Mouse (Mus musculus) embryonic stem cell, embryonic (primary cell): ENCODE measurements at regions not wholly inside any gene's neighbourhood (a gene's known extent, or its start where the extent isn't known, plus 50 kb on each side); places are given as distances from the start of the nearest gene placed in this dataset.

Experiments
- CTCF ChIA-PET, 4 experiments: fragments of 300-600 bp in 2 of 4; fragments of 350-600 bp in 2 of 4; sonication (Branson Sonifier 250); formaldehyde crosslinking; loops; one replicate each; lab custom pipeline; 2022; ENCODE audit warnings: inconsistent platforms in 2 of 4; lab: Charles Lee
- POLR2A ChIA-PET, 4 experiments: fragments of 300-600 bp in 2 of 4; fragments of 350-600 bp in 2 of 4; sonication (Branson Sonifier 250); formaldehyde crosslinking; loops; one replicate each; lab custom pipeline; 2022; ENCODE audit warnings: antibody characterized with exemption in 4 of 4, inconsistent platforms in 1 of 4; lab: Charles Lee

DNA sequence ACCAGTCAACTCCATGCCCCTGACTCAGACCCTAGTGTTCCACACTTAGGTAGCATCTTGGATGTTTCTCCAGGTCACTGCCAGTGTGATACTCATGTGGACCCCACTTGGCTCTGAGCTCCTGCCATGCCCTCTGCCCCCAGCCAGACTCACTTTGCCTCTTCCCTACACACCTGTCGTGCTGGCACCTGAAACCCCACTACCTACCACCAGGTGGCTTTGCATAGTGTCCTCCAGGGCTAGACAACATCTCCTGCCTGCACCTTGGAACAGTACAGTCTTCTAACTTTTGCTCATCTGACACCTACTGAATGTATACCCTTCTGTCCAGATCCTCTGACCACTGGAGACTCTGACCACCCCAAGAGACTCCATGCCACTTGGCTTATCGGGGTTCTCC, 80.6 kb downstream of the Fam53a start:
- ChIA-PET CTCF (interaction anchor here in 2 of 4 experiments (1.1 to 1.4 kb wide), 2 partner anchors 40 to 162 kb away, joined by 3 to 7 read pairs; no protein-coding TSS in a partner anchor), POLR2A (interaction anchor here in 1 of 4 experiments (0.6 kb wide), 1 partner anchor 103 kb away, joined by 3 read pairs; no protein-coding TSS in a partner anchor)

DNA sequence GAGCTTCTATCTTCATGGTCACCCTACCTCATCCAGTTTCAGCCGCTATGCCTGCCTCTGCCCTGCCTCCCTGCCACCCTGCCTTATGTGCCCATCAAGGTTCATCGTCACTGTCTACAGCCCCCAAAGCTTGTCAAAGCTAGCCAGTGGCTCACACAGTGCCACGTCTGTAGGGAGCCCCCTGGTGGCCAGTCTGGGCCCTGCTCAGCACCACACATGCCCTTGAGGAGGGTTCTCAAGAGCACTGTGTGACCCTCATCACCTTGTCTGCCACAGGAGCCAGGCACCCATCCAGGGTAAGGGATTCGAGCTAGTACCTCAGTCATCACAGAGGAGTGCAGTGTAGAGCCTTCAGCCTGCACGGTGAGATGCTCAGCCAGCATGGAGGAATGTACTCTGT, 86.1 kb downstream of the Fam53a start:
- POLR2A ChIA-PET = interaction anchor here (0.9 to 13.7 kb wide), 10 partner anchors 8 to 31 kb away, joined by 3 to 290 read pairs (median 4); no protein-coding TSS in a partner anchor
- CTCF ChIA-PET = interaction anchor here (0.6 to 3.7 kb wide), 28 partner anchors 8 to 408 kb away, joined by 3 to 23 read pairs (median 5); no protein-coding TSS in a partner anchor

DNA sequence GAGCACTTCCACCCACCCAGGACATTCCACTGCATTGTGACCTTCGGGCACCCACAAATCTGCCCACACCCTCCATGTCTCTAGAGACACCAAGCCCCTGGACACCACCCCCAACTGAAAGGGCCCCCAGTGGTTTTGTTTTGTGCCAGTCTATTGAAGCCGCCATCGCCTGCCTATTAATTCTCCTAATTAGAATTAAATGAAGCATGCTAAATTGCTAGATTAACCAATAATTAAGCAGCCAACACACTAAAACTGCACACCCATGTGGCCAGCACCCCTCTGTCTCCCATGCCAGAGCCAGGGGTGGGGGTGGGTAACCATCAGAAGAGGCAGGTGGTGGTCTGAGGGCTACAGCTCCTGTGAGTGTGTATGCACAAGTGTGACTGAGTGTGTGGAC, 86.8 kb downstream of the Fam53a start:
- CTCF ChIA-PET = interaction anchor here (0.6 to 3.7 kb wide), 28 partner anchors 7 to 407 kb away, joined by 3 to 23 read pairs (median 5); no protein-coding TSS in a partner anchor
- POLR2A ChIA-PET = interaction anchor here (0.9 to 13.7 kb wide), 13 partner anchors 7 to 109 kb away, joined by 3 to 290 read pairs (median 4); partner anchors contain the start of genes Fam53a (in 1 of the 4), Gm9903 (in 1 of the 4) and Nkx1-1 (in 1 of the 4)

DNA sequence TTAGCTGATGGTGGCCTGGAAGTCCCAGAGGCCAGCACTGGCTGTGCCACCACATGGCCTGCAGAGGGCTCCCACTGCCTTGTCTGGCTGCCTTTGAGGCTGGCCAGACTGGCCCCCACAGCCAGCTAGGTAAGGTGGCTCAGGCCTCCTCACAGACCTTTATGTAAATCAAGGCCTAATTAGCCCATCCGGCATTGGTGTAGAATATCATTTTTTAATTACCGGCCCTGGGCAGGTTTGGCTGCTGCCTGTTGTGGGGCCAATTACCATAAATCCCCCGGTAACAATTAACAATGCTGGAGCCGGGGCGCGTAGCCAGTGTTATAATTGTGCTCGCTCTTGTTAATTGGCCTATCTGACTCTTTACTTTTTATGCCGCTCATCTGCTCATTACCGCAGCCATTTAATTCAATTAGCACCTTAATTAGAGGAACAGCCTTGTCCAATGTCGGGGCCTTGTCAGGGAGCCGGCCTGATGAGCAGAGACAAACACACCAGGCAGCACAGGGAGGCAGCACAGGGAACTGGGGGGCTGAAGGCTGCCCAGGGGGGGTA, 87.4 kb downstream of the Fam53a start:
- CTCF ChIA-PET = interaction anchor here (0.5 to 3.7 kb wide), 19 partner anchors 8 to 661 kb away, joined by 3 to 23 read pairs (median 4); no protein-coding TSS in a partner anchor
- POLR2A ChIA-PET = interaction anchor here in 3 of 4 experiments (0.6 to 13.7 kb wide), 13 partner anchors 12 to 972 kb away, joined by 3 to 290 read pairs (median 4); partner anchors contain the start of genes Gm9903 (in 2 of the 3), Fam53a (in 1 of the 3), Nkx1-1 (in 1 of the 3) and Tnip2 (in 1 of the 3)

DNA sequence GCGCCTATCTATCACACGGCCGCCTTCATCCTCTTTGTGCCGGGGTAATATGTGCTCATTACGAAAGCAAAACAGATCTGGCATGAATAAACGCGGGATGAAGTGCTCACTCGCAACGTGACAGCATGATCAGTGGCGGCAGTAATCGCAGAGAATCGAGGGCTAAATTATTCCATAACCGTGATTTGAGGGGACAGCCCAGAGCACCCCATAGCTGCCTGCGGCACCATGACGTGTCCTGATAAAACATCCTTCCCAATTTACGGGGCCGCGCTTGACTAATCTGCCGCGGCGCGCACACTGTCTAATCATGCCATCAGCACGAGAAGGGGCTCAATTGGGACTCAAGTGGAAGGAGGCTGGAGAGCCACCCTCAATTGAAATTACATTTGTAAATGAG, 89.2 kb downstream of the Fam53a start:
- CTCF ChIA-PET = interaction anchor here in 1 of 4 experiments (0.6 kb wide), 1 partner anchor 504 kb away, joined by 3 read pairs; no protein-coding TSS in a partner anchor
- POLR2A ChIA-PET = interaction anchor here (1.0 to 13.7 kb wide), 12 partner anchors 10 to 103 kb away, joined by 3 to 300 read pairs (median 4); no protein-coding TSS in a partner anchor

DNA sequence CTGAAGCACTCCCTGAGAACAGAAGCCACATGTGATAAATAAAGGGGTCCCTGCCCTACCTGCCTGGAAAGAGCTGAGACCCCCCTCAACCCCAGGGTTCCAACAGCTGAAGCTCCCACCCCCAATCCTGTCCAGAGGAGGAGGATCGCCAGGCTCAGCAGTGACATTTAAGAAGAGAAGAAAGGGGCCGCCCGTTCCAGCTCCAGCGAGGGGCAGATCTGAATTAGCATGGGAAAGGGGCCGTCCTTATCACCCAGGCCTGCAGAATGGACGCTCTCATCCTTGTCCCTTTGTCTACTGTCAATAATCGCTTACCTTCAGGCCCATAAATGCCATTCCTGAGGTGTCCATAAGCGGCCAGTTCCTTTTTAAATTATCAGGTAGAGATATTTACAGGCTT, 92.0 kb downstream of the Fam53a start:
- POLR2A ChIA-PET = interaction anchor here (0.5 to 13.7 kb wide), 37 partner anchors 7 to 1727 kb away, joined by 3 to 300 read pairs (median 11); partner anchors contain the start of genes Fam53a (in 2 of the 4), Gm9903 (in 2 of the 4), Slbp (in 2 of the 4) and Letm1 (in 1 of the 4)
- CTCF ChIA-PET = interaction anchor here (0.6 to 2.1 kb wide), 8 partner anchors 17 to 267 kb away, joined by 3 to 8 read pairs (median 3); no protein-coding TSS in a partner anchor

DNA sequence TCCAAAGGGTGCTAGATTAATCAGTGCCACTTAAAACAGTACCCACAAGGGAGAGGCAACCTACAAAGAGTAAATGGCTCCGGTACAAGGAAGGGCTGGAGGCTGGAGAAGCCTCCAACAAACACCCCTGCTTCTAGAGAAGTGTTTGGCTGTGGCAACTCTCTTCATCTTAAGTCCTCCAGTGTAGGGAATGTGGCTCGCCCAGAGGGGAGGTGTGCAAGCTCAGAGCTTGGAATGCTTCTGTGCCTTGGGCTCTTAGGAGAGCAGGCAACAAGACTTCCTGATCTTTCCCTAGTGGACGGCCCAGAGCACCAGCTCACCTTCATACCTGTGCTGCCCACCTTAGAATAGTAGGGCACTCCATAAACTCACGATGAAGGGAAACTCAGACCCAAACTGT, 92.4 kb downstream of the Fam53a start:
- ChIA-PET POLR2A (interaction anchor here (0.8 to 13.8 kb wide), 40 partner anchors 3 to 519 kb away, joined by 3 to 300 read pairs (median 14); partner anchors contain the start of genes Fam53a (in 2 of the 4), Gm9903 (in 2 of the 4), Slbp (in 2 of the 4) and Letm1 (in 1 of the 4)), CTCF (interaction anchor here (0.6 to 2.1 kb wide), 6 partner anchors 17 to 262 kb away, joined by 3 to 8 read pairs (median 3); no protein-coding TSS in a partner anchor)

DNA sequence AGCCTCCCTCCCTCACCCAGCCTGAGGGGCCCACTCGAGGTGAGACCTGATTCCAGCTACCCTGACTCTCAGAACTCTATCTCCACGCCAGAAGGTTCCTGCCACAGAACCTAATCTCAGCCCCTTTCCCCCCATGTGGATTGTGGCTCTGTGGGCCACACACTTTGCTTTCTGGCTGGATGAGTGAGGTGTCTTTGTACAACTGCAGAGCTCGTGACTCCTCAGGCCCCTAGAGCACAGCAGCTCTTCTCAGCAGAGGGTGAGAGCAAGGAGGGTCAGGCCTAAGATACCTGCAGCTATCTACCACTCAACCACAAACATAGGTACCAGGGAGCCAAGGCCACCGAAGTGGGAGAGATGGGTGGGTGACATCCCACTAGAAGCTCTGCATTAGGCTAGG, 93.2 kb downstream of the Fam53a start:
- ChIA-PET CTCF (interaction anchor here in 3 of 4 experiments (0.5 to 2.2 kb wide), 5 partner anchors 17 to 143 kb away, joined by 4 to 9 read pairs (median 8); no protein-coding TSS in a partner anchor), POLR2A (interaction anchor here (0.6 to 13.8 kb wide), 89 partner anchors 4 to 1569 kb away, joined by 3 to 300 read pairs (median 5); partner anchors contain the start of genes Maea (in 3 of the 4), Fam53a (in 2 of the 4), Gm9903 (in 2 of the 4) and Grk4 (in 2 of the 4))

DNA sequence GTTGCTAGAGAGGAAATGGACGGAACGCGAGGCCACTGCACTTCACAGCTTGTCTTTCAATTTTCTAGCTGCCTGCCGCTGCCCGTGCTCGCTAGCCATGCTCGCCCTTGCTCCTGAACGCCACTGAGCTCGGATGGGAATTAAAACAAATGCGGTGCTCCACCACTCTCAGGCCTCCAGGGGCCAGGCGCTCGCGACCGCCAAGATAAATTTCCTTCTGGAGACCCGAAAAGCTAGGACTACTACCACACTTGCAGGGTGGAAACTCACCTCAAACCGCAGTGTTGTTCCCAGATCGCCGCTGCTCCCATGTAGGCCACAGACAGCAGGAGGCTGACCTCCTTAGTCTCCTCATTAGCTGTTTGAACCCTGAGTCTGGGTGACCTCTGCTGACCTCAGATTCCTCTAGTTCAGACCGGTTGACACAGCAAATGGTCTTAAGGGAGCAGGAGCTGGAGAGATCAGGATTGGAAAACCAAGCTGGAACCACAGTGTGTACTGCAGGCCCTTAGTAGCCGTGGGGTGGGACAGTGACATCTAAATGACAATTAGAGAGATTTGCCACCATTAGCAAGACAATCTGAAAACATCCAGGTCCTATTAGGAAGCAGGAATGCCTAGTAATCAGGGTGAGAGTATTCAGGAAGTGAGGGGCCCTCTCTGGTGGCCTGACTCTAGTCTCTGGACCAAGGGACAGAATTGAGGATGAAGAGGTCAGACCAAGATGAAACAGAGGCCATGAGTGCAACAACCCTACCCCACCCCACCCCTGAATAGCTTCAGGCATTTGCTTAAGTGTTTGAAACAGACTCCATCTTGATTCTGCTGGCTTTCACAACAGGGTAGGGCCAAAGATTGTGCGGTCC, 94.1 kb downstream of the Fam53a start:
- CTCF ChIA-PET = interaction anchor here (0.5 to 2.5 kb wide), 16 partner anchors 8 to 534 kb away, joined by 3 to 9 read pairs (median 4); no protein-coding TSS in a partner anchor

DNA sequence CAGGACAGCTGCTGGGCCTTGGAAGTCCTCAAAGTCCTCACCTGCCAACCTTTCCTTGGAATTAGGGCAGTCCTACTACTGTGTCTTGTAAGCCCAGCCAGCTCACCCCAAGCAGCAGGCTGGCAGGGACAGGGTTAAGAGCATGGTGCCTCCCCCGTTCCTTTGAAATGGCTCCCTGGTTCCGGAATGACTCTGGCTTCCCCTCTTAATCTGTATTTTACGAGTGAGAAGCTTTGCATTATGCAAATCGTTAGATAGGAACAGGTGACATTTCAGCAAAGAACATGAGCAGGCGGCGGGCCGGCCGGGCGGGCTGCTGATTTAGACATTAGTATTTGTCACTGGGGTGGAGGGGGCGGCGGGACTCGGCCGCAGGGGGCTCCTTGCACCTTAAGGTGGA, 95.1 kb downstream of the Fam53a start:
- ChIA-PET POLR2A (interaction anchor here (0.6 to 13.8 kb wide), 47 partner anchors 4 to 1735 kb away, joined by 3 to 300 read pairs (median 5); partner anchors contain the start of genes Fam53a (in 3 of the 4), Gm9903 (in 2 of the 4), Maea (in 2 of the 4) and Slbp (in 2 of the 4)), CTCF (interaction anchor here in 2 of 4 experiments (1.1 to 2.5 kb wide), 4 partner anchors 9 to 141 kb away, joined by 3 to 8 read pairs (median 6); no protein-coding TSS in a partner anchor)

More for the DNA sequence above, 94.1 kb downstream of the Fam53a start:
- POLR2A ChIA-PET = interaction anchor here (0.6 to 13.8 kb wide), 119 partner anchors 5 to 1570 kb away, joined by 3 to 300 read pairs (median 4); partner anchors contain the start of genes Fam53a (in 3 of the 4), Grk4 (in 3 of the 4), Maea (in 3 of the 4) and Nop14 (in 3 of the 4)

DNA sequence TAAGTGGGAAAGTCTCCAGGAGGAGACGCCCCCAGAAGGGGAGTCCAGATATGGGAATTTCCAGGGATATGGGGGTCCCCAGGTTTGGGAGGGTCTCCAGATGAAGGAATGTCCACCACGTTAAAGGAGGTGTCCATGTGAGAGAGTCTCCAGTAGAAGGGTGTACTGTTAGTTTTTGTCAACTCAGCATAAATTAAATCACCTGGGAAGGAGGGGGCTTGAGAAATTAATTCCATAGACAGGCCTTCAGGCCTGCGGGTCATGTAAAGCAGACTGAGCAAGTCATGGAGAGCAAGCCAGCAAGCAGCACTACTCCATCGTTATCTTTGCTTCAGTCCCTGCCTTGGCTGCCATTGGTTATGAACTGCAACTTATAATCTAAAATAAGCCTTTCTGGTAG, 96.2 kb downstream of the Fam53a start:
- ChIA-PET CTCF (interaction anchor here in 2 of 4 experiments (1.7 to 2.5 kb wide), 2 partner anchors 10 kb away, joined by 5 to 8 read pairs; no protein-coding TSS in a partner anchor), POLR2A (interaction anchor here (0.7 to 13.8 kb wide), 8 partner anchors 7 to 228 kb away, joined by 3 to 300 read pairs (median 53); partner anchors contain the start of gene Slbp (in 1 of the 4))

DNA sequence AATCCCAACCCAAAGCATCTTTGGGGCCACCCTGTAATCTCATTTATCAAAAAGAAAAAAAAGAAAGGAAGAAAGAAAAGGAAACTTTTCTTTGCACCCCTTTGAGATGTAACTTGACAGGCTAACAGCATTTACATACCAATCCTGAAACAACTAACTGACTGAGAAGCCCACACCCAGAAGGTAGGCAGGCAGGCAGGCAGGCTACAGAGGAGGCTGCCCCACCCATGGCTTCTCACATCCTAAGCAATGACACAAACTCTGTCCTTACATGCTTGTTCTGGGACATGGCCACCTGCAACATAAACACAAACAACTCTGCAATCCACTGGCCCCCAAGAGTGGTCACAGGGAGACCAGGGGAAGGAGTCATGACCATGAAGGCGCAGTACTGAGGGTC, 97.5 kb upstream of the Nkx1-1 start:
- POLR2A ChIA-PET = interaction anchor here in 3 of 4 experiments (0.6 to 13.8 kb wide), 5 partner anchors 8 to 627 kb away, joined by 4 to 290 read pairs (median 158); no protein-coding TSS in a partner anchor
- CTCF ChIA-PET = interaction anchor here in 1 of 4 experiments (4.2 kb wide), 1 partner anchor 12 kb away, joined by 19 read pairs; no protein-coding TSS in a partner anchor

DNA sequence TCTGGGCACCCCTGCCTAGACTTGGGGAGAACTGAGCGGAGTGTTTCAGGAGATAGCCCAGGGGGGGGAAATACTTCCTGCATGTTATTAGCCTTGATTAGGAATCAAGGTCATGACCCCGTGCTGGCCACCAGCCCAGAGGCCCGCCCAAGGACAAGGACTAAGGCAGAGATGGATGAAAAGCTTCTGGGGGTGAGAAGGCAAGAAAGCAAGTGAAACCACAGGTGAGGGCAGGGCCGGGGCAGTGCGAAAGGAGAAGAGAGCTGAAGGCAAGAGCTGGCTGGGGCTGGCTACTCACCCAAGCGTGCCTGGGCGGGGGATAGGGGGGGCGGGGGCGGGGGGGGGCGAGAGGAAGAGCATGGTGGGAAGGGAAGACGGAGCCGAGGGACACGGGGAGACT, 96.0 kb upstream of the Nkx1-1 start:
- POLR2A ChIA-PET = interaction anchor here (0.6 to 13.8 kb wide), 27 partner anchors 8 to 1816 kb away, joined by 3 to 290 read pairs (median 4); partner anchors contain the start of genes Grk4 (in 1 of the 4), Slbp (in 1 of the 4), Tmem129 (in 1 of the 4) and Uvssa (in 1 of the 4)
- CTCF ChIA-PET = interaction anchor here in 3 of 4 experiments (0.6 to 4.2 kb wide), 8 partner anchors 11 to 208 kb away, joined by 3 to 19 read pairs (median 4); no protein-coding TSS in a partner anchor

DNA sequence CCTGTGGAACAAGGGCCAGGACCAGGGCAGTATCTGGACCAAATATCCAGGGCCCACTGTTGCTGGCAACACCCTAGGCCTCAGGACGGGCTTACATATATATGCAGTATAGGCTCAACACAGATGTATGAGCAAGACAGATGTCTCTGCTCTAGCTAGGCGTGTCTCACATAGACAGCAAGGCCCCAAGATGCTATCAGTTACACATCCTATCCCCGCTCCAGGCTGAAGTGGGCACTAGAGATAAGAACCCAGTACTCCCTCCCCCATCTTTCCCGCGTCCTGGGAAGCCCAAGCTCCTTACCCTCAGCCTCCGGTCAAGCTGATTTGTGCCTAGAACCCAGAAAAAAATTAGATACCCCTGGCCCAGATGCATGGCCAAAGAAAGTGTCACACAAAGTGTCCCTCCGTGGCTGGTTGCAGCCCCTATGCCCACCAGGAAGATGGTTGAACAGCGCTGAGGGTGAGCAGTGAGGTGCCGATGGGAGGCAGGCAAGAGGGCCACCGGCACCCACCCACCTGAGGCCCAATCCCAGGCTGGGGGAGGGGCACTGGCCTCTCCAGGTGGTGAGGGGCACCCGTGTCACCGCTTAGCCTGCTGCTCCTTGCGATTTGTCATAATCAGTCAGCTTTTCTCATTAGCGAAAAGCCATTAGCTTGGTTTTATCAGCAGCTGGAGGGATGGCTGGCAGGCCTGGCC, 95.3 kb upstream of the Nkx1-1 start:
- CTCF ChIA-PET = interaction anchor here in 2 of 4 experiments (1.1 to 4.2 kb wide), 5 partner anchors 10 to 209 kb away, joined by 3 to 23 read pairs (median 6); no protein-coding TSS in a partner anchor
- POLR2A ChIA-PET = interaction anchor here (0.6 to 13.8 kb wide), 33 partner anchors 9 to 1815 kb away, joined by 3 to 290 read pairs (median 4); partner anchors contain the start of genes Grk4 (in 1 of the 4), Slbp (in 1 of the 4), Tmem129 (in 1 of the 4) and Uvssa (in 1 of the 4)

DNA sequence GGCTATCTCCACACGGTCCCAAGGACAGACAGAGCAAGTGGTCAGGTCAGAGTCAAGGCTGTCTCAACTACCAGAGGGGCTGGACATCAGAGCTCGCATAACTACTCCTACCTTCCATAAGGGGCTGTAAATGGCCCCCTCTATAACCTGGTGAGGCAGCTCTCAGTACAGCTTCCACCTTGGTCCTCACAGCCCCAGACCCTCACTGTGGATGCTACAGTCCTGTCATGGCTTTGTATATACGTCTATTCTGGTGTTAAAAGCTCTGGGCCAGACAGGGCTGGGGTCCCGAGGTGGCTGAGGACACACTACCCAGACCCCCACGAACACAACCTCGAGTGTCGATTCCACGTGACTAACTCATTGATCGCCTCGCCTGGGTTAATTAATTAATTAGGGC, 94.0 kb upstream of the Nkx1-1 start:
- POLR2A ChIA-PET = interaction anchor here (0.8 to 13.8 kb wide), 27 partner anchors 8 to 751 kb away, joined by 3 to 290 read pairs (median 4); partner anchors contain the start of genes Fam53a (in 1 of the 4), Gm9903 (in 1 of the 4), Nkx1-1 (in 1 of the 4) and Slbp (in 1 of the 4)
- CTCF ChIA-PET = interaction anchor here in 3 of 4 experiments (1.1 to 4.2 kb wide), 6 partner anchors 15 to 134 kb away, joined by 3 to 23 read pairs (median 5); no protein-coding TSS in a partner anchor
